Mouse (Mus musculus) MEL (cell line): ENCODE measurements around the gene Tm9sf1. TPM values are rescaled to one million over a fixed set of nuclear protein-coding genes. Genes with fewer than 3 reads are reported as not detected.
A peak's percentile ranks its signal among the peaks of the same experiment; 100 is the strongest.

ENCODE experiments used
- DNase-seq: peaks from one replicate; pipeline ENCODE4 v3.0.0; 2011; ENCODE audit warnings: low read depth, low spot score
- H3K27ac ChIP-seq: 2 replicates; pipeline ENCODE4 v1.5.1; 2012; ENCODE audit warnings: low read depth, mild to moderate bottlenecking, control low read depth, low read length, moderate library complexity; ENCODE audit not compliant: control insufficient read depth
- H3K27me3 ChIP-seq, 2 experiments: fragments of 150-350 bp in 1 of 2; sonication (generic) in 1 of 2; 2 replicates each; pipeline ENCODE4 v1.6.1; 2012; ENCODE audit warnings: low read length in 2 of 2, mild to moderate bottlenecking in 2 of 2, improper control_type of control experiment in 1 of 2, moderate library complexity in 1 of 2; ENCODE audit not compliant: insufficient read depth in 2 of 2, control insufficient read depth in 1 of 2
- H3K36me3 ChIP-seq, 2 experiments: 2 replicates each; pipeline ENCODE4 v1.6.1; 2012 to 2014; ENCODE audit warnings: low read length in 2 of 2, improper control_type of control experiment in 1 of 2, inconsistent platforms in 1 of 2, mild to moderate bottlenecking in 1 of 2; ENCODE audit not compliant: insufficient read depth in 2 of 2, control insufficient read depth in 1 of 2
- H3K4me1 ChIP-seq, 2 experiments: fragments of 150-350 bp in 1 of 2; sonication (generic) in 1 of 2; 2 replicates each; pipeline ENCODE4 v1.6.1; 2012; ENCODE audit warnings: low read length in 2 of 2, improper control_type of control experiment in 1 of 2, mild to moderate bottlenecking in 1 of 2; ENCODE audit not compliant: insufficient read depth in 2 of 2, control insufficient read depth in 1 of 2
- H3K4me3 ChIP-seq, 2 experiments: fragments of 150-350 bp in 1 of 2; sonication (generic) in 1 of 2; 2 replicates each; pipeline ENCODE4 v1.5.1; 2012; ENCODE audit warnings: low read depth in 2 of 2, low read length in 2 of 2, mild to moderate bottlenecking in 2 of 2, moderate library complexity in 2 of 2, control low read depth in 1 of 2, improper control_type of control experiment in 1 of 2; ENCODE audit not compliant: control insufficient read depth in 1 of 2, insufficient read depth in 1 of 2
- H3K79me2 ChIP-seq: 2 replicates; pipeline ENCODE4 v1.6.1; 2012; ENCODE audit warnings: mild to moderate bottlenecking, low read length, moderate library complexity; ENCODE audit not compliant: control insufficient read depth, poor library complexity, insufficient read depth
- H3K9ac ChIP-seq: 2 replicates; pipeline ENCODE4 v1.6.1; 2012; ENCODE audit warnings: low read depth, mild to moderate bottlenecking, control low read depth, low read length, moderate library complexity; ENCODE audit not compliant: control insufficient read depth, poor library complexity, severe bottlenecking
- H3K9me3 ChIP-seq: fragments of 150-350 bp; sonication (generic); replicated peaks from 2 replicates; pipeline ENCODE4 v1.6.1; 2012; ENCODE audit warnings: mild to moderate bottlenecking, low read length, improper control_type of control experiment, moderate library complexity; ENCODE audit not compliant: insufficient read depth
- BHLHE40 ChIP-seq: IDR thresholded peaks from 2 replicates; pipeline ENCODE4 v1.6.1; 2012; ENCODE audit warnings: low read depth, mild to moderate bottlenecking, inconsistent platforms, low read length, improper control_type of control experiment, borderline replicate concordance
- CHD1 ChIP-seq: IDR thresholded peaks from 2 replicates; pipeline ENCODE4 v1.6.1; 2012; ENCODE audit warnings: low read depth, mild to moderate bottlenecking, inconsistent platforms, low read length, improper control_type of control experiment
- CHD2 ChIP-seq: IDR thresholded peaks from 2 replicates; pipeline ENCODE4 v1.6.1; 2011; ENCODE audit warnings: low read length, improper control_type of control experiment
- CTCF ChIP-seq, 3 experiments: IDR thresholded peaks in 2 of 3; conservative IDR thresholded peaks in 1 of 3; 2 replicates each; pipeline ENCODE4 v1.5.1; 2011 to 2012; ENCODE audit warnings: low read length in 3 of 3, low read depth in 2 of 3, mild to moderate bottlenecking in 2 of 3, improper control_type of control experiment in 1 of 3, inconsistent platforms in 1 of 3, mixed read lengths in 1 of 3, moderate library complexity in 1 of 3; ENCODE audit not compliant: control insufficient read depth in 1 of 3, insufficient read depth in 1 of 3, poor library complexity in 1 of 3, severe bottlenecking in 1 of 3
- E2F4 ChIP-seq: IDR thresholded peaks from 2 replicates; pipeline ENCODE4 v1.6.1; 2011; ENCODE audit warnings: low read depth, low read length, improper control_type of control experiment, borderline replicate concordance
- ELF1 ChIP-seq: IDR thresholded peaks from 2 replicates; pipeline ENCODE4 v1.6.1; 2014; ENCODE audit warnings: low read depth, mild to moderate bottlenecking, inconsistent platforms, low read length, improper control_type of control experiment, moderate library complexity
- EP300 ChIP-seq, 2 experiments: IDR thresholded peaks; 2 replicates each; pipeline ENCODE4 v1.6.1; 2011; ENCODE audit warnings: improper control_type of control experiment in 2 of 2, low read length in 2 of 2, low read depth in 1 of 2, mild to moderate bottlenecking in 1 of 2
- ETS1 ChIP-seq: IDR thresholded peaks from 2 replicates; pipeline ENCODE4 v1.6.1; 2012; ENCODE audit warnings: low read depth, mild to moderate bottlenecking, inconsistent platforms, low read length, improper control_type of control experiment, moderate library complexity
- GABPA ChIP-seq: IDR thresholded peaks from 2 replicates; pipeline ENCODE4 v1.6.1; 2012; ENCODE audit warnings: low read depth, mild to moderate bottlenecking, inconsistent platforms, low read length, improper control_type of control experiment, moderate library complexity
- GATA1 ChIP-seq: IDR thresholded peaks from 2 replicates; pipeline ENCODE4 v1.6.1; 2011; ENCODE audit warnings: low read depth, low read length, improper control_type of control experiment
- JUND ChIP-seq: IDR thresholded peaks from 2 replicates; pipeline ENCODE4 v1.6.1; 2011; ENCODE audit warnings: low read depth, mild to moderate bottlenecking, improper control_type of control experiment, low read length
- KAT2A ChIP-seq: conservative IDR thresholded peaks from 2 replicates; pipeline ENCODE4 v1.6.1; 2012; ENCODE audit warnings: low read depth, low read length, improper control_type of control experiment, inconsistent platforms
- MAFK ChIP-seq: IDR thresholded peaks from 2 replicates; pipeline ENCODE4 v1.6.1; 2011; ENCODE audit warnings: low read depth, mild to moderate bottlenecking, low read length, improper control_type of control experiment, borderline replicate concordance
- MAX ChIP-seq: IDR thresholded peaks from 2 replicates; pipeline ENCODE4 v1.6.1; 2011; ENCODE audit warnings: low read length, improper control_type of control experiment
- MAZ ChIP-seq: IDR thresholded peaks from 2 replicates; pipeline ENCODE4 v1.6.1; 2012; ENCODE audit warnings: low read depth, mild to moderate bottlenecking, inconsistent platforms, low read length, improper control_type of control experiment
- MEF2A ChIP-seq: IDR thresholded peaks from 2 replicates; pipeline ENCODE4 v1.6.1; 2014; ENCODE audit warnings: low read depth, mild to moderate bottlenecking, inconsistent platforms, low read length, improper control_type of control experiment; ENCODE audit not compliant: poor library complexity, insufficient replicate concordance, severe bottlenecking; ENCODE audit errors: extremely low read depth
- MXI1 ChIP-seq: IDR thresholded peaks from 2 replicates; pipeline ENCODE4 v1.6.1; 2011; ENCODE audit warnings: mild to moderate bottlenecking, low read depth, low read length, improper control_type of control experiment
- MYB ChIP-seq: IDR thresholded peaks from 2 replicates; pipeline ENCODE4 v1.6.1; 2011; ENCODE audit warnings: mild to moderate bottlenecking, low read depth, low read length, improper control_type of control experiment
- MYC ChIP-seq: IDR thresholded peaks from 2 replicates; pipeline ENCODE4 v1.6.1; 2011; ENCODE audit warnings: low read depth, mild to moderate bottlenecking, low read length, improper control_type of control experiment, moderate library complexity
- NELFE ChIP-seq: IDR thresholded peaks from 2 replicates; pipeline ENCODE4 v1.6.1; 2011; ENCODE audit warnings: low read depth, low read length, improper control_type of control experiment
- NRF1 ChIP-seq: IDR thresholded peaks from 2 replicates; pipeline ENCODE4 v1.6.1; 2014; ENCODE audit warnings: low read depth, mild to moderate bottlenecking, inconsistent platforms, low read length, improper control_type of control experiment, moderate library complexity; ENCODE audit not compliant: poor library complexity, insufficient read depth, severe bottlenecking
- POLR2A ChIP-seq, 2 experiments: IDR thresholded peaks; 2 replicates each; pipeline ENCODE4 v1.6.1; 2011 to 2012; ENCODE audit warnings: low read length in 2 of 2, mild to moderate bottlenecking in 2 of 2, control low read depth in 1 of 2, improper control_type of control experiment in 1 of 2, low read depth in 1 of 2, moderate library complexity in 1 of 2; ENCODE audit not compliant: control insufficient read depth in 1 of 2, insufficient read depth in 1 of 2, poor library complexity in 1 of 2
- POLR2AphosphoS2 ChIP-seq: IDR thresholded peaks from 2 replicates; pipeline ENCODE4 v1.6.1; 2011; ENCODE audit warnings: low read length, improper control_type of control experiment
- POLR2AphosphoS5 ChIP-seq: IDR thresholded peaks from 2 replicates; pipeline ENCODE4 v1.6.1; 2012; ENCODE audit warnings: low read depth, borderline replicate concordance, mild to moderate bottlenecking, inconsistent platforms, low read length, moderate library complexity, mixed read lengths
- RAD21 ChIP-seq: IDR thresholded peaks from 2 replicates; pipeline ENCODE4 v1.6.1; 2011; ENCODE audit warnings: mild to moderate bottlenecking, low read depth, low read length, improper control_type of control experiment
- RCOR1 ChIP-seq: IDR thresholded peaks from 2 replicates; pipeline ENCODE4 v1.6.1; 2012; ENCODE audit warnings: low read depth, mild to moderate bottlenecking, inconsistent platforms, low read length, improper control_type of control experiment
- SMC3 ChIP-seq: IDR thresholded peaks from 2 replicates; pipeline ENCODE4 v1.6.1; 2011; ENCODE audit warnings: low read depth, low read length, improper control_type of control experiment
- TAL1 ChIP-seq: IDR thresholded peaks from 2 replicates; pipeline ENCODE4 v1.6.1; 2012; ENCODE audit warnings: mild to moderate bottlenecking, inconsistent platforms, low read length, moderate library complexity, mixed read lengths
- TBP ChIP-seq: IDR thresholded peaks from 2 replicates; pipeline ENCODE4 v1.8.0; 2011; ENCODE audit warnings: low read depth, low read length, improper control_type of control experiment
- UBTF ChIP-seq: IDR thresholded peaks from 2 replicates; pipeline ENCODE4 v1.6.1; 2012; ENCODE audit warnings: low read depth, mild to moderate bottlenecking, inconsistent platforms, low read length, improper control_type of control experiment, moderate library complexity, borderline replicate concordance; ENCODE audit not compliant: insufficient read depth
- USF1 ChIP-seq: IDR thresholded peaks from 2 replicates; pipeline ENCODE4 v1.6.1; 2014; ENCODE audit warnings: low read depth, mild to moderate bottlenecking, inconsistent platforms, low read length, improper control_type of control experiment, moderate library complexity
- USF2 ChIP-seq, 2 experiments: IDR thresholded peaks; 2 replicates each; pipeline ENCODE4 v1.6.1; 2011 to 2012; ENCODE audit warnings: improper control_type of control experiment in 2 of 2, low read length in 2 of 2, borderline replicate concordance in 1 of 2, inconsistent platforms in 1 of 2, low read depth in 1 of 2, mild to moderate bottlenecking in 1 of 2; ENCODE audit not compliant: insufficient read depth in 1 of 2
- ZC3H11A ChIP-seq: IDR thresholded peaks from 2 replicates; pipeline ENCODE4 v1.6.1; 2012; ENCODE audit warnings: low read depth, mild to moderate bottlenecking, inconsistent platforms, low read length, improper control_type of control experiment
- ZKSCAN1 ChIP-seq: IDR thresholded peaks from 2 replicates; pipeline ENCODE4 v1.6.1; 2012; ENCODE audit warnings: low read depth, mild to moderate bottlenecking, inconsistent platforms, low read length, improper control_type of control experiment, moderate library complexity
- ZMIZ1 ChIP-seq: IDR thresholded peaks from 2 replicates; pipeline ENCODE4 v1.6.1; 2012; ENCODE audit warnings: low read depth, mild to moderate bottlenecking, inconsistent platforms, low read length, improper control_type of control experiment, moderate library complexity
- ZNF384 ChIP-seq: IDR thresholded peaks from 2 replicates; pipeline ENCODE4 v1.6.1; 2012; ENCODE audit warnings: low read depth, mild to moderate bottlenecking, inconsistent platforms, low read length, improper control_type of control experiment
- polyA plus RNA-seq, 2 experiments: library from polyadenylated mRNA; stranded (reverse) in 1 of 2; unstranded in 1 of 2; fragments of >175 nt in 1 of 2; fragments of >200 nt in 1 of 2; gene quantifications; 2 replicates each; pipeline versions ENCODE4 v1.2.1 to v1.2.4; 2012; ENCODE audit warnings: low replicate concordance in 2 of 2, low read depth in 1 of 2; ENCODE audit not compliant: insufficient read length in 2 of 2, insufficient read depth in 1 of 2, missing spikeins in 1 of 2
- total RNA-seq: library from RNA; depleted of rRNA; stranded (reverse); fragments of 300-350 nt; gene quantifications from 2 replicates; pipeline ENCODE4 v1.2.3, GENCODE M21; 2012

The Tm9sf1 gene
- total and polyA plus RNA-seq, 3 experiments, result 60.5 to 80.1 TPM; not detected in 1

GRCm38 (mm10) chr14:55591331-55591891 is 52.2 kb downstream of the Tm9sf1 start, which contains the start of gene Rnf31:
TSS of gene Rnf31 (plus strand) at chr14:55591708.
- Histone ChIP-seq H3K4me3 (peak within 1 kb of the TSS; percentile 80 to 94), H3K9me3 (no peaks in the 10 kb centered on the region), H3K9ac (peak within 1 kb of the TSS; percentile 82), H3K27ac (peak within 1 kb of the TSS; percentile 86), H3K4me1 (peaks cover 3 to 35% of the 10 kb centered on the region in 2 experiments), H3K79me2 (peaks cover 24% of the 10 kb centered on the region), H3K27me3 (no peaks in the 10 kb centered on the region), H3K36me3 (peaks cover 3 to 22% of the 10 kb centered on the region in 2 experiments; a peak in 3 of 4 replicates)
- DNase-seq, result peak; percentile 98
- TF ChIP-seq MAFK (no peak), KAT2A (peak; percentile 62; the same call in 1 of the 2 replicates), ZMIZ1 (no peak), USF2 (IDR thresholded peaks at IDR 0.05; ENCODE audit: borderline replicate concordance in 1 of 2, insufficient read depth in 1 of 2, low read depth in 1 of 2, low read length in 2 of 2) (no peak), MAZ (0 out of 2 replicates have a peak, but pooled peaks have one; percentile 34), NELFE (peak; percentile 70), CTCF (IDR thresholded peaks at IDR 0.05 in 2 of 3, conservative IDR thresholded peaks at IDR 0.05 in 1 of 3; ENCODE audit: control insufficient read depth in 1 of 3, insufficient read depth in 1 of 3, low read depth in 2 of 3, low read length in 3 of 3, poor library complexity in 1 of 3, severe bottlenecking in 1 of 3) (no peak), MEF2A (no peak), E2F4 (no peak; the same call in 1 of the 2 replicates), RCOR1 (no peak), BHLHE40 (no peak), GATA1 (no peak), ELF1 (peak; percentile 90), ZC3H11A (no peak), TAL1 (no peak), JUND (no peak), SMC3 (no peak), UBTF (no peak), CHD2 (no peak), MXI1 (no peak; the same call in 1 of the 2 replicates), USF1 (no peak), ETS1 (peak; percentile 43), ZNF384 (no peak), POLR2AphosphoS2 (peak; percentile 26; the same call in 1 of the 2 replicates), CHD1 (no peak), MYC (peak; percentile 28; the same call in 1 of the 2 replicates), MYB (no peak), POLR2AphosphoS5 (no peak), MAX (peak; percentile 18), POLR2A (IDR thresholded peaks at IDR 0.05; ENCODE audit: control insufficient read depth in 1 of 2, insufficient read depth in 1 of 2, low read depth in 1 of 2, low read length in 2 of 2, poor library complexity in 1 of 2) (peak in 1 of 2 experiments; percentile 68; a peak in 3 of 4 replicates), RAD21 (no peak), EP300 (IDR thresholded peaks at IDR 0.05; ENCODE audit: low read depth in 1 of 2, low read length in 2 of 2) (no peak), TBP (peak; percentile 41; the same call in 1 of the 2 replicates), ZKSCAN1 (no peak), NRF1 (peak; percentile 38; the same call in 1 of the 2 replicates), GABPA (no peak)
